Mouse (Mus musculus) fibroblast of lung, adult 2 months (primary cell): ENCODE data around the gene Smim7.

Experiments
- DNase-seq: peaks from one replicate; pipeline ENCODE4 v3.0.0-alpha.2; 2011; ENCODE audit warnings: low read depth

Smim7 gene

GRCm38 (mm10) chr8:72547122-72547801, 23.6 kb downstream of the Smim7 start:
- no peak for DNase-seq

DNA sequence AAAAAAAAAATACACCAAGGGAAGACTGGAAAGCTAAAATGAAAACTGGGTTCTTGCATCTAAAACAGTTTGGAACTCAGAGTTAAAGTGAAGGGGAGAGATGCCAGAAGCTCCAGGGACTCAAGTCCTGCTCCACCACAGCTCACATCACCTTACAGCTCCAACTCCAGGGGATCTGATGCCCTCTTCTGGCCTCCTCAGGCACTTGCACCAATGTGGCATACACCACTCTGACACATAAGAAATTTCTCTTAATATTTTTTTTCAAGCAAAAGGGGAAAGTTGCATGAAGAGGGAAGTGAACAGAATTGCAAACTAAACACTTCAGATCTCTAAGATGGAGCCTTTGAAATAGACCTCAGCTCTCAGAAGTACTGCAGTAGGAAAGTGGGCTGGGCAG, 31.7 kb downstream of the Smim7 start:
- no peak for DNase-seq

DNA sequence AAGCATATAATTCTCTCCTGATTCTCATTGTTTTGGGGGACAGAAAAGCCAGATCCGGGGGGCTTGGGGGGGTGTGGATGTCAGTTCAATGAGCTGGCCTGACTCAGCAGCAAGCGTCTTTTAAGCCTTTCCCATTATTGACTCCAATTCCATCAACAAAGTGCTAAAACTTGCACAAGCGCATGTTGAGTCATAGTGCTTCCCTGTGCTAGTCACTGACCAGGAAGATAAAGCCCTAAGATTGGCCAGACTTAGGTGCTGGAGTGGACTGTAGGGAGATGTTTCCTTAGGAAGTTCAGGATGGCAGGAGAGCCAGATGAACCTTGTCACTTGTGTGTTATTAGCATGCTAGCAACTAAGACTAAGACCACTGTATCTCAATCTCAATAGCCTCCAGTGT, 36.0 kb downstream of the Smim7 start:
- no peak for DNase-seq

GRCm38 (mm10) chr8:72532103-72532502, 38.8 kb downstream of the Smim7 start:
- no peak for DNase-seq

DNA sequence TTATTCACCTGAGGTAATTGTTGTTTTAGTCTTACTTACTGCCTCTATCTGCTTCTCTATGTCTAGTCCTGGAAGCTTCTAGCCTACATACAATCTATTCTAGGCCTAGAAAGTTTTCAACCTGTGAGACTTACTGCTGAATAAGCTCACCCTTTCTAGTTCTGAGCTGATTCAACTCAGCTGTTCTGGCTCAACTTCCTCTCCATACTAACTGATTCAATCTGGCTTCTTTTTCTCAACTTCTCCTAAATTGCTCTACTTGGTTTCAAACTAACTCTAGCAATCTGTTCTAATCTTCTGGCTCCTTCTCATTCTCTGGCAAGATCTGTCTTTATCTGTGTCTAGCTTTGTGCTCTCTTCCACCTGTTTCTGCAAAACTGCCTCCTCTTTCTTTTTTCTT, 49.0 kb downstream of the Smim7 start:
- no peak for DNase-seq

GRCm38 (mm10) chr8:72517421-72517988, 53.4 kb downstream of the Smim7 start:
- DNase-seq: no peak
